Mouse (Mus musculus) v-Abl transformed pro-B cells (cell line): ENCODE data around the gene Vps50.

Experiments used
- in situ Hi-C, 2 experiments: fragments of 400-800 bp; cut with MboI; formaldehyde crosslinking; loops; one replicate each; pipeline ENCODE4 v1.15.1; 2025; ENCODE audit not compliant: unreplicated experiment in 2 of 2

The Vps50 gene

DNA sequence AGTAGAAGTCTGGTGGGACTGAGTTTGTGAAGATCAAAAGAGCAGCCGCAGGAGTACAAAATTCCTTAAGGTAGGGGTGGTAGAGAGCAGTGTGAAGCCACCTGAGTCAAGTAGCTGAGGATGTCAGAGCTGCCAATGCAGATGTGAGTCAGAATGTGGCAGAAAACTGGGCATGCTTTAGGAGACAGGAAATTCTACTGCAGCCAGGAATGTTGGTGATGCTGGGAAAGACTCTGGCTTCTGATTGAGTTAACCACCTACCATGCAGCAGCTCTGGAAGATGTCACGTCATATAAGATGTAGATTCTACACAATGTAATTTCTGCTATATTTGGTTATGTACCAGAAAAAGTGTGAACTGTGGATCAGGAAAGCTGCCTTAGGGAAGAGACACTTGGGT is 114.6 kb downstream of the Vps50 start:
- in situ Hi-C loops: loop anchor here in 1 of 2 experiments (25.0 kb wide), 1 partner anchor 1974 kb away; no protein-coding TSS in a partner anchor

DNA sequence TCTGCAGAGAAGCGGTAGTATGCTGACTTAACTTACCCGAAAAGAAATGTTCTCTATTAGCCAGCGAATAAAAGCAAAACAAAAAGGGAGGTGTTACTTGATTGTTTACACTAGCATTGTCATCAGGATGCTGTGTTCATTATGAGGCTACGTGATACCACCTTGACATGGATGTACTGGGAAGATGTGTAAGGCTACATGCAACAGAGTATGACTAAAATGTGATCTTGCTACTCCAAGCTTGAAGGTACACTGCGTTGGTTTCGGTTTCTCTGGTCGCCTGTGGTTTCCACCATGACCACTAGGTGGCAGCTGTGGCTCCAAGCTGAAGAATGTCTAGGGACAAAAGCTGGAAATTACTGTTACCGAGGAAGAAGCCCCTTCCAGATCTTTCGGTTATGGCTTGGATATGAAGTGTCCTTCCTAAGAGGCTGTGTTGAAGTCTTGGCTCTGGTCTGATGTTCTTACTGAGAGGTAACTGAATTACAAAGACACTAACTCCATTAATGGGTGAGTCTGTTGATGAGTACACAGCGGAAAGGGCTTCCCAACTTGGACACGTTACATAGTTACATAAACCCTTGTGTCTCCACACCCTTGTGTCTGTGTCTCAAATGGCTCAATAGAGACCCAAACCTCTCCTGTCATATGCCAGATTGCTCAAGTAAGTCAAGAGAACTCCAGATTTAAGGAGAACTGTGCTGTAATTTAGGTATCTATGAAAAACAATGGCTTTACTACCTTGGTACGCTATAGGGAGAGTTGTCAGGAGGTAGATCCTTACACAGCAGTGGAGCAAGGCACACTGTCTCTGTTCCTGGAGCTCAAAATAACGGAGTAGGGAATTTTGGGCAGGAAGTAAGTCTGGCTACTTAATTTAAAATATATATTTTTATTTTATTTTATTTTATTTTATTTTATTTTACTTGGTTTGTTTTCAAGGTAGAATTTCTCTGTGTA is 122.5 kb downstream of the Vps50 start:
- in situ Hi-C loops: loop anchor here (5.0 to 25.0 kb wide), 3 partner anchors 924 to 1967 kb away; no protein-coding TSS in a partner anchor
